Mouse (Mus musculus) liver, embryonic 14.5 days (tissue): Measurements from ENCODE around the gene Wdr27.

Source experiments
- CTCF ChIP-seq: IDR thresholded peaks from 2 replicates; pipeline ENCODE4 v1.5.1; 2016; ENCODE audit warnings: antibody characterized with exemption, low read depth, control low read depth
- EP300 ChIP-seq: IDR thresholded peaks from 2 replicates; pipeline ENCODE4 v1.6.1; 2016; ENCODE audit warnings: antibody characterized with exemption, low read depth

DNA sequence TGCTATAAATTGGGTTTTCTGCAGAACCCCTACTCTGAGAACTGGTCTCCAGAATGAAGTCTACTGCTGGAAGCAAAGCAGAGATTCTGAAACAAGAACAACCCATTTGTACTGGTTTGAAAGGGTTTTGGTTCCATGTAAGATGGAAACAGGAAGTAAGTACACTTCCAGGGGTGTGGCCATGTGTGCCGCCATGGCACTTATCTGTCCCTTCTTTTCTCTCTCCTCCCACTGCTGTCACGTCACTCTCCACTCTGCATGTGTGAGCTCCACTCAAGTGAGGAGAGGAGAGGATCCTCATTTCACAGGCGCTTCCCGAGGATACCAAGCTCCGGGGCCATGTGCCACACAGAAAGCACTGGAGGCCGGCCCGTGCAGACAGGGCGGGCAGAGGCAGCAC lies 10.5 kb upstream of the Wdr27 start:
- no peak for TF ChIP-seq CTCF
- no peak for TF ChIP-seq EP300
